In the genomic region with DNA sequence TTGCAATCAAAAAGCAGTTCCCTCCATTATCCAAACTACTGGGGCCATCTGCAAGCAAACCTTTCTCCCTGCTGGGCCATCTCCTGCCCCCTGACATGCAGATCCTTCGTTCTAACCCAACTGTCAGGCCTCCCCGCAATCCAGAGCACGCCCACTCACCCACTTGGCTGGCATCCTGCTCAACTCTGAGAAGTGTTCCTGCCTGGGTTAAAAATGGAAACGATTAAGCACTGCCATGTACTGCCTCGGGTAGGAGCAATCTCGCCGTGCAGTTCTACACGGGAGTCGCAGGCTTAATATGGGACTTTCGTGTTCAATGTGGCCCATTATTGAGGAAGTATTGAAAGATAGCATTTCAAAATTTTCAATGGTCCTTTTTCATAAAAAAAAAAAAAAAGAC, we compare ENCODE assay signal across 16 mouse cellular contexts. TPM values are rescaled to one million over a fixed set of nuclear protein-coding genes. Genes with fewer than 3 reads are reported as not detected.
A peak's percentile ranks its signal among the peaks of the same experiment; 100 is the strongest.
DNase-seq lines count a peak whose midpoint lies in the region; ATAC-seq and TF ChIP-seq lines count a peak whose summit lies in the region.
"Had no signal": no experiment of that assay in that cellular context is flagged by ENCODE, and none has a peak within 500 bp of the region (broad histone marks: within the 10 kb centered on the region; RNA-seq: fewer than 3 reads in every experiment).

No protein-coding gene starts in this region.

- no peak overlapping the region for H3K4me2 ChIP-seq in midbrain, postnatal 0 days (ENCODE audit: low read depth, low read length, poor library complexity, severe bottlenecking)
- H3K4me2 ChIP-seq in forebrain, postnatal 0 days (ENCODE audit: low read depth): no peak overlapping the region
- H3K4me2 ChIP-seq: forebrain, embryonic 15.5 days; midbrain, embryonic 12.5 days; neural tube, embryonic 13.5 days had no signal

- H3K4me3 ChIP-seq in midbrain, postnatal 0 days (ENCODE audit: low read depth, low read length): no peak overlapping the region
- H3K4me3 ChIP-seq in forebrain, postnatal 0 days (ENCODE audit: low read depth, low read length): no peak overlapping the region
- H3K4me3 ChIP-seq: forebrain, embryonic 15.5 days; hindbrain, embryonic 10.5 days; midbrain, embryonic 12.5 days; neural tube, embryonic 13.5 days had no signal

- no peaks in the 10 kb centered on the region for H3K36me3 ChIP-seq in midbrain, postnatal 0 days (ENCODE audit: insufficient read depth, low read length)
- no peaks in the 10 kb centered on the region for H3K36me3 ChIP-seq in forebrain, postnatal 0 days (ENCODE audit: insufficient read depth)
- H3K36me3 ChIP-seq: forebrain, embryonic 15.5 days; hindbrain, embryonic 10.5 days; midbrain, embryonic 12.5 days; neural tube, embryonic 13.5 days had no signal

- no peak overlapping the region for H3K9ac ChIP-seq in midbrain, postnatal 0 days (replicated peaks; ENCODE audit: low read length, poor library complexity, severe bottlenecking)
- H3K9ac ChIP-seq in forebrain, postnatal 0 days: no peak overlapping the region
- H3K9ac ChIP-seq: forebrain, embryonic 15.5 days; midbrain, embryonic 12.5 days; neural tube, embryonic 13.5 days had no signal

- WGBS in midbrain, postnatal 0 days: 86% methylated on average over 10 of the region's 10 CpGs
- 76% methylated on average over 10 of the region's 10 CpGs for WGBS in forebrain, postnatal 0 days

- H3K27ac ChIP-seq in midbrain, postnatal 0 days (ENCODE audit: low read depth, low read length): no peak overlapping the region
- no peak overlapping the region for H3K27ac ChIP-seq in forebrain, postnatal 0 days (ENCODE audit: low read depth, low read length)
- H3K27ac ChIP-seq: forebrain, embryonic 15.5 days; hindbrain, embryonic 10.5 days; midbrain, embryonic 12.5 days; neural tube, embryonic 13.5 days had no signal

- no peaks in the 10 kb centered on the region for H3K9me3 ChIP-seq in midbrain, postnatal 0 days (ENCODE audit: low read length)
- H3K9me3 ChIP-seq in forebrain, postnatal 0 days (ENCODE audit: low read length): no peaks in the 10 kb centered on the region
- H3K9me3 ChIP-seq: forebrain, embryonic 15.5 days; hindbrain, embryonic 10.5 days; midbrain, embryonic 12.5 days; neural tube, embryonic 13.5 days had no signal

- DNase-seq in adrenal gland, postnatal 14 days: peak; percentile 15
- no peak for DNase-seq in adrenal gland, postnatal 25 days
- peak; percentile 67 for DNase-seq in adipocyte (ENCODE audit: low spot score)
- peak; percentile 67 to 70 for DNase-seq in heart, postnatal 10 days
- DNase-seq in left cerebral cortex, adult 18-20 months (ENCODE audit: low spot score in 2 of 2): peak; percentile 57 to 78
- no peak for DNase-seq in embryo, embryonic 11 days
- DNase-seq in midbrain, postnatal 0 days (ENCODE audit: low spot score): no peak
- no peak for DNase-seq in forebrain, postnatal 0 days
- DNase-seq: kidney, adult 2 months; lung, adult 18-20 months had no signal

- intact Hi-C loops in heart, postnatal 10 days (cut with DNase I): loop anchor here (5.0 kb wide), 2 partner anchors 147 to 248 kb away; no protein-coding TSS in a partner anchor

- no peaks in the 10 kb centered on the region for H3K4me1 ChIP-seq in midbrain, postnatal 0 days (ENCODE audit: insufficient read depth, low read length)
- no peaks in the 10 kb centered on the region for H3K4me1 ChIP-seq in forebrain, postnatal 0 days (ENCODE audit: insufficient read depth)
- H3K4me1 ChIP-seq: forebrain, embryonic 15.5 days; hindbrain, embryonic 10.5 days; midbrain, embryonic 12.5 days; neural tube, embryonic 13.5 days had no signal

- ATAC-seq in midbrain, postnatal 0 days (ENCODE audit: low FRiP score): no peak
- ATAC-seq in forebrain, postnatal 0 days: no peak
- ATAC-seq: forebrain, embryonic 15.5 days had no signal

- TF ChIP-seq CTCF in midbrain, postnatal 0 days (IDR thresholded peaks at IDR 0.05): no peak
- no peak for TF ChIP-seq CTCF in forebrain, postnatal 0 days (IDR thresholded peaks at IDR 0.05; ENCODE audit: low read depth)

- no peaks in the 10 kb centered on the region for H3K27me3 ChIP-seq in midbrain, postnatal 0 days (ENCODE audit: insufficient read depth, low read length)
- H3K27me3 ChIP-seq in forebrain, postnatal 0 days (ENCODE audit: insufficient read depth, low read length): no peaks in the 10 kb centered on the region
- H3K27me3 ChIP-seq: forebrain, embryonic 15.5 days; midbrain, embryonic 12.5 days had no signal

RNA-seq across cellular contexts. Expression of a gene that starts 11.2 kb away (rescaled TPM):
- total RNA-seq in adrenal gland, postnatal 14 days (2021): 0.60 and 0.85 TPM in 2 replicates
- 0.29 and 1.2 TPM in 2 replicates for total RNA-seq in adrenal gland, postnatal 25 days (2021)
- 1 to 10 TPM in 1 of 2 experiments, under 1 TPM in 1; 0.84 to 2.0 TPM for total RNA-seq in heart, postnatal 10 days (2021)
- 10 to 100 TPM; 45.0 to 49.2 TPM for total RNA-seq in left cerebral cortex, adult 18-20 months (2021)
- 5.0 and 5.3 TPM in 2 replicates for total RNA-seq in midbrain, postnatal 0 days (2014; rRNA removed)
- polyA plus RNA-seq in midbrain, postnatal 0 days (2015; fragmentation: Nextera tagmentation; extraction: Ambion mirVana): 2.4 and 2.6 TPM in 2 replicates
- total RNA-seq in forebrain, postnatal 0 days (2014; rRNA removed): 3.0 and 5.6 TPM in 2 replicates
- 1.4 and 2.4 TPM in 2 replicates for polyA plus RNA-seq in forebrain, postnatal 0 days (2015; fragmentation: Nextera tagmentation; extraction: Ambion mirVana)
- polyA plus RNA-seq: limb, embryonic 11.5 days; spleen, adult 2 months had no signal

Comparison
In these comparisons a context has a peak if more than half of its experiments do, and no peak if none do; other contexts are left out.
1. DNase-seq: peak in adrenal gland, postnatal 14 days (single experiment), adipocyte (single experiment), heart, postnatal 10 days (2 of 2) and left cerebral cortex, adult 18-20 months (2 of 2); none in adrenal gland, postnatal 25 days (single experiment), embryo, embryonic 11 days (single experiment), midbrain, postnatal 0 days (single experiment) and forebrain, postnatal 0 days (single experiment).